Mouse (Mus musculus) liver, embryonic 14.5 days (tissue): ENCODE data around the gene Suv39h2.

Experiments used
- CTCF ChIP-seq: IDR thresholded peaks from 2 replicates; pipeline ENCODE4 v1.5.1; 2016; ENCODE audit warnings: antibody characterized with exemption, low read depth, control low read depth
- EP300 ChIP-seq: IDR thresholded peaks from 2 replicates; pipeline ENCODE4 v1.6.1; 2016; ENCODE audit warnings: antibody characterized with exemption, low read depth

- no peak for TF ChIP-seq CTCF
- TF ChIP-seq EP300 = no peak
Measured at GRCm38 (mm10) chr2:3474361-3474805, 448 bp downstream of the Suv39h2 start.
